In genomic region chr5:48301186-48301585, GRCm38 (mm10) we compare ENCODE assay signal across 24 mouse cellular contexts. TPM values are rescaled to one million over a fixed set of nuclear protein-coding genes. Genes with fewer than 3 reads are reported as not detected.
A peak's percentile ranks its signal among the peaks of the same experiment; 100 is the strongest.
DNase-seq lines count a peak whose midpoint lies in the region; ATAC-seq and TF ChIP-seq lines count a peak whose summit lies in the region.
"Had no signal": no experiment of that assay in that cellular context is flagged by ENCODE, and none has a peak within 500 bp of the region (broad histone marks: within the 10 kb centered on the region; RNA-seq: fewer than 3 reads in every experiment).

No protein-coding gene starts in this region.

- H3K36me3 ChIP-seq in heart, adult 2 months (ENCODE audit: control insufficient read depth, insufficient read depth, low read length): peaks cover 2% of the 10 kb centered on the region; the same call in 1 of the 2 replicates
- peaks cover 25% of the 10 kb centered on the region for H3K36me3 ChIP-seq in heart, embryonic 12.5 days
- peaks cover 2% of the 10 kb centered on the region; the same call in 1 of the 2 replicates for H3K36me3 ChIP-seq in heart, embryonic 16.5 days (ENCODE audit: control insufficient read depth, insufficient read depth)
- H3K36me3 ChIP-seq: embryonic facial prominence, embryonic 15.5 days; intestine, embryonic 15.5 days; liver, embryonic 13.5 days had no signal

- peak; percentile 41 for TF ChIP-seq POLR2A in heart, adult 2 months (IDR thresholded peaks at IDR 0.05; ENCODE audit: insufficient read depth, low read depth, low read length)

- TF ChIP-seq CTCF in heart, adult 2 months (IDR thresholded peaks at IDR 0.05): no peak

- no peak for ATAC-seq in heart, embryonic 12.5 days (ENCODE audit: insufficient number of reproducible peaks, low FRiP score)
- peak; percentile 80 for ATAC-seq in heart, embryonic 16.5 days (replicated peaks; ENCODE audit: extremely low read depth, insufficient read depth, low FRiP score)
- ATAC-seq: CD4-positive, CD25-positive, alpha-beta regulatory T cell, adult 4 months; forebrain, embryonic 14.5 days; intestine, embryonic 15.5 days had no signal

- no peaks in the 10 kb centered on the region for H3K27me3 ChIP-seq in heart, adult 2 months (ENCODE audit: control insufficient read depth, insufficient read depth, low read length)
- H3K27me3 ChIP-seq in heart, embryonic 12.5 days (replicated peaks): no peaks in the 10 kb centered on the region
- no peaks in the 10 kb centered on the region for H3K27me3 ChIP-seq in heart, embryonic 16.5 days (ENCODE audit: control insufficient read depth, insufficient read depth, low read length)
- H3K27me3 ChIP-seq: embryonic facial prominence, embryonic 15.5 days; hindbrain, embryonic 15.5 days; intestine, embryonic 15.5 days; limb, embryonic 13.5 days; liver, embryonic 13.5 days; lung, embryonic 15.5 days had no signal

- WGBS in heart, adult 2 months: 52% methylated on average over 3 of the region's 3 CpGs
- WGBS in heart, embryonic 12.5 days: 70% methylated on average over 3 of the region's 3 CpGs
- WGBS in heart, embryonic 16.5 days: 51% methylated on average over 3 of the region's 3 CpGs

- H3K9ac ChIP-seq in heart, adult 2 months (ENCODE audit: low read depth, low read length): no peak overlapping the region
- H3K9ac ChIP-seq in heart, embryonic 12.5 days: no peak overlapping the region
- H3K9ac ChIP-seq in heart, embryonic 16.5 days (ENCODE audit: low read length): no peak overlapping the region
- H3K9ac ChIP-seq: embryonic facial prominence, embryonic 15.5 days; hindbrain, embryonic 15.5 days; intestine, embryonic 15.5 days; limb, embryonic 13.5 days; liver, embryonic 13.5 days; lung, embryonic 15.5 days had no signal

- intact Hi-C loops in heart, adult 2 months (cut with DNase I): no loop called here
- intact Hi-C loops in left cerebral cortex, postnatal 36 days (cut with DNase I): no loop called here

- H3K79me2 ChIP-seq in heart, adult 2 months (replicated peaks; ENCODE audit: control insufficient read depth, insufficient read depth, low read length): no peaks in the 10 kb centered on the region

- no peak overlapping the region for H3K4me3 ChIP-seq in heart, adult 2 months
- no peak overlapping the region for H3K4me3 ChIP-seq in heart, embryonic 12.5 days
- no peak overlapping the region for H3K4me3 ChIP-seq in heart, embryonic 16.5 days (ENCODE audit: low read length)
- H3K4me3 ChIP-seq: embryonic facial prominence, embryonic 15.5 days; hindbrain, embryonic 15.5 days; intestine, embryonic 15.5 days; limb, embryonic 13.5 days; liver, embryonic 13.5 days; lung, embryonic 15.5 days had no signal

- H3K4me2 ChIP-seq in heart, embryonic 12.5 days: no peak overlapping the region
- H3K4me2 ChIP-seq in heart, embryonic 16.5 days (ENCODE audit: low read depth, low read length): no peak overlapping the region
- H3K4me2 ChIP-seq: embryonic facial prominence, embryonic 15.5 days; hindbrain, embryonic 15.5 days; intestine, embryonic 15.5 days; limb, embryonic 13.5 days; liver, embryonic 13.5 days; lung, embryonic 15.5 days had no signal

- H3K9me3 ChIP-seq in heart, embryonic 12.5 days (replicated peaks): no peaks in the 10 kb centered on the region
- H3K9me3 ChIP-seq in heart, embryonic 16.5 days (replicated peaks; ENCODE audit: control insufficient read depth, low read length): no peaks in the 10 kb centered on the region
- H3K9me3 ChIP-seq: embryonic facial prominence, embryonic 15.5 days; hindbrain, embryonic 15.5 days; intestine, embryonic 15.5 days; limb, embryonic 13.5 days; liver, embryonic 13.5 days; lung, embryonic 15.5 days had no signal

- no peak for TF ChIP-seq EP300 in heart, adult 2 months (IDR thresholded peaks at IDR 0.05; ENCODE audit: insufficient read depth, low read depth, low read length)

- DNase-seq in heart, adult 2 months: peak; percentile 29 to 59
- DNase-seq in heart, adult 9 months (ENCODE audit: low spot score in 2 of 2): peak; percentile 46 to 63
- peak; percentile 1 for DNase-seq in lung, postnatal 14 days
- DNase-seq in layer of hippocampus, adult 11-12 months (ENCODE audit: low spot score): no peak
- DNase-seq in left cerebral cortex, postnatal 36 days (ENCODE audit: low spot score in 2 of 2): no peak
- DNase-seq: adrenal gland, postnatal 25 days; cerebellum, adult 9-10 months; gastrocnemius, postnatal 10 days; kidney, adult 8-10 months; kidney, postnatal 14 days; layer of hippocampus, postnatal 36 days; liver, embryonic 13.5 days; midbrain, embryonic 14.5 days; right cerebral cortex, postnatal 14 days; spleen, adult 18-20 months had no signal

- no peaks in the 10 kb centered on the region for H3K4me1 ChIP-seq in heart, adult 2 months (ENCODE audit: control insufficient read depth, insufficient read depth, low read length)
- H3K4me1 ChIP-seq in heart, embryonic 12.5 days (replicated peaks): peaks cover 3% of the 10 kb centered on the region
- 0 out of 2 replicates have a peak, but pooled peaks cover 2% of the 10 kb centered on the region for H3K4me1 ChIP-seq in heart, embryonic 16.5 days (ENCODE audit: control insufficient read depth, insufficient read depth, low read length)
- H3K4me1 ChIP-seq: embryonic facial prominence, embryonic 15.5 days; hindbrain, embryonic 15.5 days; intestine, embryonic 15.5 days; liver, embryonic 13.5 days; lung, embryonic 15.5 days had no signal

- H3K27ac ChIP-seq in heart, adult 2 months: peak overlapping the region; percentile 84
- no peak overlapping the region for H3K27ac ChIP-seq in heart, embryonic 12.5 days (ENCODE audit: poor library complexity, severe bottlenecking)
- peak overlapping the region; percentile 37 for H3K27ac ChIP-seq in heart, embryonic 16.5 days (ENCODE audit: low read length)
- H3K27ac ChIP-seq: embryonic facial prominence, embryonic 15.5 days; hindbrain, embryonic 15.5 days; intestine, embryonic 15.5 days; limb, embryonic 13.5 days; liver, embryonic 13.5 days; lung, embryonic 15.5 days had no signal

RNA-seq across cellular contexts. Expression of gene 5730480H06Rik, which starts 26.6 kb away (rescaled TPM):
- 1 to 10 TPM; 5.1 to 7.3 TPM for total RNA-seq in heart, adult 2 months (2021)
- 3.3 and 6.2 TPM in 2 replicates for polyA plus RNA-seq in heart, adult 2 months (2012; rRNA removed)
- polyA plus RNA-seq in heart, embryonic 12.5 days (2016; fragmentation: Nextera tagmentation; extraction: Ambion mirVana): 15.8 and 15.9 TPM in 2 replicates
- polyA plus RNA-seq in heart, embryonic 16.5 days (2015; fragmentation: Nextera tagmentation; extraction: Ambion mirVana): 12.2 and 14.4 TPM in 2 replicates
- 10 to 100 TPM; 18.2 to 25.8 TPM for total RNA-seq in left cerebral cortex, postnatal 36 days (2021)

Comparison
In these comparisons a context has a peak if more than half of its experiments do, and no peak if none do; other contexts are left out.
1. DNase-seq: peak in heart, adult 2 months (2 of 2), heart, adult 9 months (2 of 2) and lung, postnatal 14 days (single experiment); none in layer of hippocampus, adult 11-12 months (single experiment) and left cerebral cortex, postnatal 36 days (0 of 2).